Mouse (Mus musculus): ENCODE results near the gene Vti1a. TPM values are rescaled to one million over a fixed set of nuclear protein-coding genes. Genes with fewer than 3 reads are reported as not detected.

The Vti1a gene
- polyA plus RNA-seq, 1 experiment from 2014 or later: 22.8 TPM

- Histone ChIP-seq H3K27ac (ENCODE audit: low read depth, low read length) (no peak overlapping the region), H3K9ac (ENCODE audit: low read length) (no peak overlapping the region), H3K4me2 (ENCODE audit: low read length) (no peak overlapping the region), H3K4me3 (ENCODE audit: low read depth, low read length) (no peak overlapping the region), H3K36me3 (ENCODE audit: control insufficient read depth, insufficient read depth, low read length) (peaks cover 49% of the 10 kb centered on the region), H3K27me3 (replicated peaks; ENCODE audit: control insufficient read depth, insufficient read depth, low read length) (no peaks in the 10 kb centered on the region), H3K9me3 (replicated peaks; ENCODE audit: control insufficient read depth, low read length) (no peaks in the 10 kb centered on the region), H3K4me1 (ENCODE audit: control insufficient read depth, insufficient read depth, low read length) (no peaks in the 10 kb centered on the region)
- DNase-seq (ENCODE audit: low spot score) (no peak), ATAC-seq (no peak)
- WGBS: 88% methylated on average over 5 of the region's 5 CpGs
Observed at GRCm38 (mm10) chr19:55297961-55298360, 18.1 kb upstream of the Vti1a start.

GRCm38 (mm10) chr19:55299378-55299777 is 16.7 kb upstream of the Vti1a start:
- Histone ChIP-seq H3K4me2 (ENCODE audit: low read length) (no peak overlapping the region), H3K36me3 (ENCODE audit: control insufficient read depth, insufficient read depth, low read length) (peaks cover 63% of the 10 kb centered on the region), H3K27ac (ENCODE audit: low read depth, low read length) (no peak overlapping the region), H3K9me3 (replicated peaks; ENCODE audit: control insufficient read depth, low read length) (no peaks in the 10 kb centered on the region), H3K9ac (ENCODE audit: low read length) (no peak overlapping the region), H3K4me1 (ENCODE audit: control insufficient read depth, insufficient read depth, low read length) (no peaks in the 10 kb centered on the region), H3K4me3 (ENCODE audit: low read depth, low read length) (no peak overlapping the region), H3K27me3 (replicated peaks; ENCODE audit: control insufficient read depth, insufficient read depth, low read length) (no peaks in the 10 kb centered on the region)
- ATAC-seq (no peak), DNase-seq (ENCODE audit: low spot score) (no peak)
- WGBS: 84% methylated on average over 1 of the region's 1 CpGs

- Histone ChIP-seq H3K4me2 (ENCODE audit: low read length) (no peak overlapping the region), H3K9me3 (replicated peaks; ENCODE audit: control insufficient read depth, low read length) (no peaks in the 10 kb centered on the region), H3K36me3 (ENCODE audit: control insufficient read depth, insufficient read depth, low read length) (peaks cover 66% of the 10 kb centered on the region), H3K27me3 (replicated peaks; ENCODE audit: control insufficient read depth, insufficient read depth, low read length) (no peaks in the 10 kb centered on the region), H3K27ac (ENCODE audit: low read depth, low read length) (no peak overlapping the region), H3K4me1 (ENCODE audit: control insufficient read depth, insufficient read depth, low read length) (no peaks in the 10 kb centered on the region), H3K4me3 (ENCODE audit: low read depth, low read length) (no peak overlapping the region), H3K9ac (ENCODE audit: low read length) (no peak overlapping the region)
- WGBS: 89% methylated on average over 3 of the region's 3 CpGs
- no peak for DNase-seq (ENCODE audit: low spot score)
- no peak for ATAC-seq
Observed at GRCm38 (mm10) chr19:55300525-55300924, 15.6 kb upstream of the Vti1a start.

GRCm38 (mm10) chr19:55305024-55305423 is 11.1 kb upstream of the Vti1a start:
- H3K27me3 ChIP-seq (replicated peaks; ENCODE audit: control insufficient read depth, insufficient read depth, low read length): no peaks in the 10 kb centered on the region
- ATAC-seq: no peak
- H3K4me1 ChIP-seq (ENCODE audit: control insufficient read depth, insufficient read depth, low read length): no peaks in the 10 kb centered on the region
- no peak overlapping the region for H3K4me2 ChIP-seq (ENCODE audit: low read length)
- H3K9ac ChIP-seq (ENCODE audit: low read length): no peak overlapping the region
- DNase-seq (ENCODE audit: low spot score): peak; percentile 67
- H3K9me3 ChIP-seq (replicated peaks; ENCODE audit: control insufficient read depth, low read length): no peaks in the 10 kb centered on the region
- peaks cover 73% of the 10 kb centered on the region for H3K36me3 ChIP-seq (ENCODE audit: control insufficient read depth, insufficient read depth, low read length)
- H3K4me3 ChIP-seq (ENCODE audit: low read depth, low read length): no peak overlapping the region
- H3K27ac ChIP-seq (ENCODE audit: low read depth, low read length): no peak overlapping the region

GRCm38 (mm10) chr19:55311874-55312273 is 4.2 kb upstream of the Vti1a start:
- H3K4me2 ChIP-seq (ENCODE audit: low read length): no peak overlapping the region
- WGBS: 89% methylated on average over 8 of the region's 8 CpGs
- ATAC-seq (no peak), DNase-seq (ENCODE audit: low spot score) (no peak)
- H3K4me1 ChIP-seq (ENCODE audit: control insufficient read depth, insufficient read depth, low read length): peaks cover 10% of the 10 kb centered on the region
- H3K27me3 ChIP-seq (replicated peaks; ENCODE audit: control insufficient read depth, insufficient read depth, low read length): no peaks in the 10 kb centered on the region
- H3K9ac ChIP-seq (ENCODE audit: low read length): no peak overlapping the region
- H3K36me3 ChIP-seq (ENCODE audit: control insufficient read depth, insufficient read depth, low read length): peaks cover 46% of the 10 kb centered on the region
- H3K4me3 ChIP-seq (ENCODE audit: low read depth, low read length): no peak overlapping the region
- H3K27ac ChIP-seq (ENCODE audit: low read depth, low read length): no peak overlapping the region
- H3K9me3 ChIP-seq (replicated peaks; ENCODE audit: control insufficient read depth, low read length): no peaks in the 10 kb centered on the region

- H3K4me3 ChIP-seq (ENCODE audit: low read depth, low read length): no peak overlapping the region
- DNase-seq (ENCODE audit: low spot score) (no peak), ATAC-seq (no peak)
- no peaks in the 10 kb centered on the region for H3K27me3 ChIP-seq (replicated peaks; ENCODE audit: control insufficient read depth, insufficient read depth, low read length)
- H3K27ac ChIP-seq (ENCODE audit: low read depth, low read length): no peak overlapping the region
- no peak overlapping the region for H3K9ac ChIP-seq (ENCODE audit: low read length)
- peaks cover 10% of the 10 kb centered on the region for H3K4me1 ChIP-seq (ENCODE audit: control insufficient read depth, insufficient read depth, low read length)
- no peaks in the 10 kb centered on the region for H3K9me3 ChIP-seq (replicated peaks; ENCODE audit: control insufficient read depth, low read length)
- no peak overlapping the region for H3K4me2 ChIP-seq (ENCODE audit: low read length)
- WGBS: 86% methylated on average over 2 of the region's 2 CpGs
- peaks cover 36% of the 10 kb centered on the region for H3K36me3 ChIP-seq (ENCODE audit: control insufficient read depth, insufficient read depth, low read length)
Observed at GRCm38 (mm10) chr19:55313649-55314048, 2.4 kb upstream of the Vti1a start.

GRCm38 (mm10) chr19:55315452-55316108 is 515 bp upstream of the Vti1a start, which contains the start of gene Zdhhc6:
Gene Zdhhc6, minus strand, starts transcription at chr19:55316032.
- WGBS: 0% methylated on average over 59 of the region's 60 CpGs
- H3K4me2 ChIP-seq (ENCODE audit: low read length): peak within 1 kb of the TSS; percentile 83
- H3K4me1 ChIP-seq (ENCODE audit: control insufficient read depth, insufficient read depth, low read length): peaks cover 10% of the 10 kb centered on the region
- no peaks in the 10 kb centered on the region for H3K9me3 ChIP-seq (replicated peaks; ENCODE audit: control insufficient read depth, low read length)
- no peaks in the 10 kb centered on the region for H3K27me3 ChIP-seq (replicated peaks; ENCODE audit: control insufficient read depth, insufficient read depth, low read length)
- peak within 1 kb of the TSS; percentile 81 for H3K4me3 ChIP-seq (ENCODE audit: low read depth, low read length)
- ATAC-seq (peak; percentile 86), DNase-seq (ENCODE audit: low spot score) (peak; percentile 80)
- peak within 1 kb of the TSS; percentile 56 for H3K27ac ChIP-seq (ENCODE audit: low read depth, low read length)
- peak within 1 kb of the TSS; percentile 82 for H3K9ac ChIP-seq (ENCODE audit: low read length)
- peaks cover 18% of the 10 kb centered on the region for H3K36me3 ChIP-seq (ENCODE audit: control insufficient read depth, insufficient read depth, low read length)

- Histone ChIP-seq H3K9ac (ENCODE audit: low read length) (peak overlapping the region; percentile 82; the same call in 1 of the 2 replicates), H3K36me3 (ENCODE audit: control insufficient read depth, insufficient read depth, low read length) (peaks cover 6% of the 10 kb centered on the region; the same call in 1 of the 2 replicates), H3K9me3 (replicated peaks; ENCODE audit: control insufficient read depth, low read length) (no peaks in the 10 kb centered on the region), H3K27ac (ENCODE audit: low read depth, low read length) (no peak overlapping the region), H3K4me1 (ENCODE audit: control insufficient read depth, insufficient read depth, low read length) (peaks cover 10% of the 10 kb centered on the region), H3K4me2 (ENCODE audit: low read length) (peak overlapping the region; percentile 83), H3K4me3 (ENCODE audit: low read depth, low read length) (peak overlapping the region; percentile 81), H3K27me3 (replicated peaks; ENCODE audit: control insufficient read depth, insufficient read depth, low read length) (no peaks in the 10 kb centered on the region)
- WGBS: 59% methylated on average over 10 of the region's 10 CpGs
- no peak for DNase-seq (ENCODE audit: low spot score)
- no peak for ATAC-seq
Observed at GRCm38 (mm10) chr19:55316901-55317300, 806 bp downstream of the Vti1a start.

GRCm38 (mm10) chr19:55319036-55319435 is 2.9 kb downstream of the Vti1a start:
- H3K27ac ChIP-seq (ENCODE audit: low read depth, low read length): no peak overlapping the region
- peaks cover 10% of the 10 kb centered on the region for H3K4me1 ChIP-seq (ENCODE audit: control insufficient read depth, insufficient read depth, low read length)
- ATAC-seq (no peak), DNase-seq (ENCODE audit: low spot score) (no peak)
- H3K9me3 ChIP-seq (replicated peaks; ENCODE audit: control insufficient read depth, low read length): no peaks in the 10 kb centered on the region
- 78% methylated on average over 3 of the region's 3 CpGs for WGBS
- no peaks in the 10 kb centered on the region for H3K27me3 ChIP-seq (replicated peaks; ENCODE audit: control insufficient read depth, insufficient read depth, low read length)
- H3K9ac ChIP-seq (ENCODE audit: low read length): no peak overlapping the region
- H3K4me2 ChIP-seq (ENCODE audit: low read length): no peak overlapping the region
- peaks cover 14% of the 10 kb centered on the region for H3K36me3 ChIP-seq (ENCODE audit: control insufficient read depth, insufficient read depth, low read length)
- no peak overlapping the region for H3K4me3 ChIP-seq (ENCODE audit: low read depth, low read length)
